8 mouse cellular contexts compared by ENCODE assay signal in genomic region chr1:65388328-65388727, GRCm38 (mm10).
DNase-seq lines count a peak whose midpoint lies in the region; ATAC-seq and TF ChIP-seq lines count a peak whose summit lies in the region.

No protein-coding gene starts in this region.

- WGBS in forebrain, postnatal 0 days = 34% methylated on average over 15 of the region's 15 CpGs
- WGBS in forebrain, embryonic 16.5 days = 36% methylated on average over 15 of the region's 15 CpGs

- H3K4me2 ChIP-seq in forebrain, postnatal 0 days (ENCODE audit: low read depth) = no peak overlapping the region
- no peak overlapping the region for H3K4me2 ChIP-seq in forebrain, embryonic 16.5 days (ENCODE audit: low read length)

- H3K4me3 ChIP-seq in forebrain, postnatal 0 days (ENCODE audit: low read depth, low read length) = no peak overlapping the region
- H3K4me3 ChIP-seq in forebrain, embryonic 16.5 days (replicated peaks; ENCODE audit: low read length) = no peak overlapping the region

- no peak overlapping the region for H3K27ac ChIP-seq in forebrain, postnatal 0 days (ENCODE audit: low read depth, low read length)
- no peak overlapping the region for H3K27ac ChIP-seq in forebrain, embryonic 16.5 days (ENCODE audit: low read length)

- TF ChIP-seq CTCF in forebrain, postnatal 0 days (IDR thresholded peaks at IDR 0.05; ENCODE audit: low read depth) = peak; percentile 42

- no peak overlapping the region for H3K9ac ChIP-seq in forebrain, postnatal 0 days
- H3K9ac ChIP-seq in forebrain, embryonic 16.5 days (replicated peaks; ENCODE audit: low read depth, low read length) = no peak overlapping the region

- H3K4me1 ChIP-seq in forebrain, postnatal 0 days (ENCODE audit: insufficient read depth) = no peaks in the 10 kb centered on the region
- H3K4me1 ChIP-seq in forebrain, embryonic 16.5 days (replicated peaks; ENCODE audit: control insufficient read depth, insufficient read depth, low read length) = no peaks in the 10 kb centered on the region

- ATAC-seq in forebrain, postnatal 0 days = no peak
- ATAC-seq in forebrain, embryonic 16.5 days = no peak

- DNase-seq in forebrain, postnatal 0 days = peak; percentile 1
- peak; percentile 17 for DNase-seq in urinary bladder, postnatal 14 days (ENCODE audit: low spot score)
- DNase-seq in urinary bladder, adult 2 months (ENCODE audit: low spot score) = no peak
- peak; percentile 25 to 36 for DNase-seq in cerebellum, postnatal 36 days
- DNase-seq in kidney, postnatal 25 days = peak; percentile 18 to 41
- DNase-seq in lung, postnatal 4 days = peak; percentile 9 to 27
- DNase-seq in thymus, postnatal 36 days = peak; percentile 4 to 7

- no peaks in the 10 kb centered on the region for H3K9me3 ChIP-seq in forebrain, postnatal 0 days (ENCODE audit: low read length)
- no peaks in the 10 kb centered on the region for H3K9me3 ChIP-seq in forebrain, embryonic 16.5 days (ENCODE audit: control insufficient read depth, low read length)

- no peaks in the 10 kb centered on the region for H3K36me3 ChIP-seq in forebrain, postnatal 0 days (ENCODE audit: insufficient read depth)
- no peaks in the 10 kb centered on the region for H3K36me3 ChIP-seq in forebrain, embryonic 16.5 days (ENCODE audit: control insufficient read depth, insufficient read depth)

- no peaks in the 10 kb centered on the region for H3K27me3 ChIP-seq in forebrain, postnatal 0 days (ENCODE audit: insufficient read depth, low read length)
- no peaks in the 10 kb centered on the region for H3K27me3 ChIP-seq in forebrain, embryonic 16.5 days (replicated peaks; ENCODE audit: control insufficient read depth, insufficient read depth, low read length)
